Mouse (Mus musculus) forebrain, embryonic 14.5 days (tissue): ENCODE measurements around the gene Jak2. TPM values are rescaled to one million over a fixed set of nuclear protein-coding genes. Genes with fewer than 3 reads are reported as not detected.

Experiments
- ATAC-seq: fragments of 200-750 bp; cut with Nextera tagmentation; 2 replicates; pipeline ENCODE4 v1.8.0; 2017; ENCODE audit warnings: mild to moderate bottlenecking, moderate library complexity
- DNase-seq: peaks from one replicate; pipeline ENCODE4 v3.0.0-alpha.2; 2015; ENCODE audit warnings: low spot score
- H3K27ac ChIP-seq: fragments of 300-500 bp; sonication (generic); 2 replicates; pipeline ENCODE4 v1.5.1; 2014; ENCODE audit warnings: low read depth, mild to moderate bottlenecking, control low read depth, low read length, moderate library complexity
- H3K27me3 ChIP-seq: fragments of 300-500 bp; sonication (generic); replicated peaks from 2 replicates; pipeline ENCODE4 v1.6.1; 2014; ENCODE audit warnings: low read length, control low read depth, mixed read lengths; ENCODE audit not compliant: control insufficient read depth, insufficient read depth
- H3K36me3 ChIP-seq: fragments of 300-500 bp; sonication (generic); 2 replicates; pipeline ENCODE4 v1.6.1; 2014; ENCODE audit warnings: low read length, control low read depth; ENCODE audit not compliant: control insufficient read depth, insufficient read depth
- H3K4me1 ChIP-seq: fragments of 300-500 bp; sonication (generic); 2 replicates; pipeline ENCODE4 v1.6.1; 2014; ENCODE audit warnings: antibody characterized with exemption, low read length, control low read depth; ENCODE audit not compliant: control insufficient read depth, insufficient read depth
- H3K4me2 ChIP-seq: fragments of 300-500 bp; sonication (generic); 2 replicates; pipeline ENCODE4 v1.6.1; 2014; ENCODE audit warnings: mild to moderate bottlenecking, control low read depth, low read length
- H3K4me3 ChIP-seq: fragments of 300-500 bp; sonication (generic); 2 replicates; pipeline ENCODE4 v1.5.1; 2014; ENCODE audit warnings: low read depth, low read length, control low read depth
- H3K9ac ChIP-seq: fragments of 300-500 bp; sonication (generic); 2 replicates; pipeline ENCODE4 v1.6.1; 2014; ENCODE audit warnings: mild to moderate bottlenecking, low read length, control low read depth, moderate library complexity
- H3K9me3 ChIP-seq: fragments of 300-500 bp; sonication (generic); replicated peaks from 2 replicates; pipeline ENCODE4 v1.6.1; 2016; ENCODE audit warnings: low read length, control low read depth, mixed read lengths; ENCODE audit not compliant: control insufficient read depth
- WGBS: fragments of 180-500 bp; shearing (Covaris S2); extraction: QIAGEN DNeasy Blood & Tissue Kit; methylation state at CpG from one replicate; pipeline ENCODE4 v1.1.7; 2014; 5-methylcytosine and 5-hydroxymethylcytosine counted together
- polyA plus RNA-seq: library from polyadenylated mRNA; unstranded; fragments of >200 nt; fragmentation: Nextera tagmentation; extraction: Ambion mirVana; gene quantifications from 2 replicates; pipeline ENCODE4 v1.2.1, GENCODE M21; 2014

Gene Jak2
- polyA plus RNA-seq, 1 experiment from 2014 or later = 15.6 TPM

- H3K27me3 ChIP-seq = no peaks in the 10 kb centered on the region
- DNase-seq (peak; percentile 71), ATAC-seq (peak; percentile 61)
- H3K9ac ChIP-seq = no peak overlapping the region
- WGBS = 10% methylated on average over 5 of the region's 5 CpGs
- H3K27ac ChIP-seq = peak overlapping the region; percentile 35; the same call in 1 of the 2 replicates
- H3K4me2 ChIP-seq = no peak overlapping the region
- no peaks in the 10 kb centered on the region for H3K9me3 ChIP-seq
- H3K36me3 ChIP-seq = peaks cover 13% of the 10 kb centered on the region; the same call in 1 of the 2 replicates
- H3K4me1 ChIP-seq = peaks cover 7% of the 10 kb centered on the region; the same call in 1 of the 2 replicates
- no peak overlapping the region for H3K4me3 ChIP-seq
Observed at GRCm38 (mm10) chr19:29265538-29265937, 13.9 kb downstream of the Jak2 start.

- ATAC-seq = no peak
- H3K4me2 ChIP-seq = no peak overlapping the region
- peaks cover 13% of the 10 kb centered on the region; the same call in 1 of the 2 replicates for H3K36me3 ChIP-seq
- H3K9me3 ChIP-seq = no peaks in the 10 kb centered on the region
- H3K9ac ChIP-seq = no peak overlapping the region
- H3K4me3 ChIP-seq = no peak overlapping the region
- no peaks in the 10 kb centered on the region for H3K27me3 ChIP-seq
- 84% methylated on average over 4 of the region's 4 CpGs for WGBS
- H3K27ac ChIP-seq = no peak overlapping the region
- no peak for DNase-seq
- H3K4me1 ChIP-seq = peaks cover 7% of the 10 kb centered on the region; the same call in 1 of the 2 replicates
Observed at GRCm38 (mm10) chr19:29267075-29267868, 15.6 kb downstream of the Jak2 start.

- H3K4me1 ChIP-seq = peaks cover 7% of the 10 kb centered on the region; the same call in 1 of the 2 replicates
- H3K4me3 ChIP-seq = no peak overlapping the region
- DNase-seq (no peak), ATAC-seq (no peak)
- 88% methylated on average over 4 of the region's 4 CpGs for WGBS
- H3K4me2 ChIP-seq = no peak overlapping the region
- H3K27me3 ChIP-seq = no peaks in the 10 kb centered on the region
- no peak overlapping the region for H3K27ac ChIP-seq
- H3K9ac ChIP-seq = no peak overlapping the region
- H3K9me3 ChIP-seq = no peaks in the 10 kb centered on the region
- peaks cover 2% of the 10 kb centered on the region; the same call in 1 of the 2 replicates for H3K36me3 ChIP-seq
Observed at GRCm38 (mm10) chr19:29268788-29269321, 17.2 kb downstream of the Jak2 start.

GRCm38 (mm10) chr19:29270226-29270625 is 18.6 kb downstream of the Jak2 start:
- H3K27me3 ChIP-seq = no peaks in the 10 kb centered on the region
- H3K36me3 ChIP-seq = peaks cover 8% of the 10 kb centered on the region; the same call in 1 of the 2 replicates
- H3K9me3 ChIP-seq = no peaks in the 10 kb centered on the region
- H3K4me3 ChIP-seq = no peak overlapping the region
- 53% methylated on average over 6 of the region's 6 CpGs for WGBS
- ATAC-seq (no peak), DNase-seq (no peak)
- H3K4me1 ChIP-seq = peaks cover 6% of the 10 kb centered on the region; the same call in 1 of the 2 replicates
- H3K4me2 ChIP-seq = no peak overlapping the region
- H3K9ac ChIP-seq = no peak overlapping the region
- H3K27ac ChIP-seq = no peak overlapping the region

GRCm38 (mm10) chr19:29271147-29271578 is 19.5 kb downstream of the Jak2 start:
- DNase-seq = no peak
- no peak for ATAC-seq
- H3K27ac ChIP-seq = no peak overlapping the region
- H3K9ac ChIP-seq = no peak overlapping the region
- H3K4me2 ChIP-seq = no peak overlapping the region
- peaks cover 14% of the 10 kb centered on the region for H3K36me3 ChIP-seq
- H3K27me3 ChIP-seq = no peaks in the 10 kb centered on the region
- no peak overlapping the region for H3K4me3 ChIP-seq
- WGBS = 84% methylated on average over 12 of the region's 12 CpGs
- no peaks in the 10 kb centered on the region for H3K4me1 ChIP-seq
- H3K9me3 ChIP-seq = no peaks in the 10 kb centered on the region

GRCm38 (mm10) chr19:29272011-29272809 is 20.6 kb downstream of the Jak2 start:
- Histone ChIP-seq H3K9ac (no peak overlapping the region), H3K27me3 (no peaks in the 10 kb centered on the region), H3K4me2 (no peak overlapping the region), H3K4me3 (no peak overlapping the region), H3K36me3 (peaks cover 22% of the 10 kb centered on the region), H3K4me1 (no peaks in the 10 kb centered on the region), H3K27ac (no peak overlapping the region), H3K9me3 (no peaks in the 10 kb centered on the region)
- 94% methylated on average over 3 of the region's 3 CpGs for WGBS
- ATAC-seq (no peak), DNase-seq (no peak)

- Histone ChIP-seq H3K9me3 (no peaks in the 10 kb centered on the region), H3K27me3 (no peaks in the 10 kb centered on the region), H3K27ac (no peak overlapping the region), H3K36me3 (peaks cover 31% of the 10 kb centered on the region), H3K4me1 (no peaks in the 10 kb centered on the region), H3K4me3 (no peak overlapping the region), H3K4me2 (no peak overlapping the region), H3K9ac (no peak overlapping the region)
- DNase-seq = no peak
- 97% methylated on average over 4 of the region's 4 CpGs for WGBS
- no peak for ATAC-seq
Observed at GRCm38 (mm10) chr19:29276414-29276813, 24.8 kb downstream of the Jak2 start.

GRCm38 (mm10) chr19:29278944-29279587 is 27.4 kb downstream of the Jak2 start:
- DNase-seq = no peak
- H3K4me2 ChIP-seq = no peak overlapping the region
- no peak overlapping the region for H3K27ac ChIP-seq
- no peak overlapping the region for H3K4me3 ChIP-seq
- no peaks in the 10 kb centered on the region for H3K4me1 ChIP-seq
- H3K27me3 ChIP-seq = no peaks in the 10 kb centered on the region
- 85% methylated on average over 6 of the region's 6 CpGs for WGBS
- H3K9ac ChIP-seq = no peak overlapping the region
- H3K36me3 ChIP-seq = peaks cover 39% of the 10 kb centered on the region
- no peaks in the 10 kb centered on the region for H3K9me3 ChIP-seq
- ATAC-seq = no peak
